Mouse (Mus musculus) adrenal gland, postnatal 10 days (tissue): ENCODE measurements around the gene Ide. TPM values are rescaled to one million over a fixed set of nuclear protein-coding genes. Genes with fewer than 3 reads are reported as not detected.

ENCODE experiments used
- DNase-seq: peaks from one replicate; pipeline ENCODE4 v3.0.0; 2021; ENCODE audit warnings: mixed read lengths
- total RNA-seq, 2 experiments: library from RNA; stranded (reverse); gene quantifications; 2 replicates each; pipeline ENCODE4 v1.2.3; 2021

Gene Ide
- total RNA-seq, 2 experiments from 2014 or later = 77.4 to 91.2 TPM

DNA sequence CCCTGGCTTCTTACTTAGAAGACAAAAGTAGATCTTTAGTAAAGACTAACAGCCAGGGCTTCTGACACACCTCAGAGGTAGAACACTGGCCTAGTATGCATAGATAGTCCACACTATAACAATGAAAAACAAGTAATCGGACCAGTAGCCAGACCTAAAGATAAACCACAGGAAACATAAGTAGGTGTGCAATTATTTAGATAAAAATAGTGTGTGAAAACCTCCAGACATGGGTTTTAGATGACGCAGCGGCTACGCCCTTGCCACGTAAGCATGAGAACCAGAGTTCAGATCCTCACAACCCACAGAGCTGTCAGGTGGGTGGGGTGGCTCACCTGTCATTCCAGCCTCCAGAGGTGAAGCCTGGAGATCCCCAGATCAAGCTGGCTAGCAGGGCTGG lies 4.3 kb downstream of the Ide start:
- DNase-seq = no peak

DNA sequence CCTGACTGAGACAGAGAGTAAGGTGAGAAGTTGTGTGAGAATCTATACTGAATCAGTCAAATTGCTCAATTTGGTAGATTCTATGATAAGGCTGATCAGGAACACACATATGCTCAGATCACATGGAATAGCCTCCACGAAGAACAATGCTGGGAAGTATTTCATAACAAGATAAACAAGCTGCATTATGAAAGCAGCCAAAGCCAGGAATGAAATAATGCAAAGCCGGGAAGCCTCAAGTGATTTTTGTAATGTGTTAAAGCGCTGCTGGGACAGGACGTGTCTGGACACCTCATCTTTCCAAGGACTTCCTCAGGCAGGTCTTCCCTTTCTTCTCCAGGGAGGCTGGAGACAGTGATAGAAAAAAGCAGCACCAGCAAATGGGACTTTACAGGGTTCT lies 4.9 kb downstream of the Ide start:
- DNase-seq = no peak

DNA sequence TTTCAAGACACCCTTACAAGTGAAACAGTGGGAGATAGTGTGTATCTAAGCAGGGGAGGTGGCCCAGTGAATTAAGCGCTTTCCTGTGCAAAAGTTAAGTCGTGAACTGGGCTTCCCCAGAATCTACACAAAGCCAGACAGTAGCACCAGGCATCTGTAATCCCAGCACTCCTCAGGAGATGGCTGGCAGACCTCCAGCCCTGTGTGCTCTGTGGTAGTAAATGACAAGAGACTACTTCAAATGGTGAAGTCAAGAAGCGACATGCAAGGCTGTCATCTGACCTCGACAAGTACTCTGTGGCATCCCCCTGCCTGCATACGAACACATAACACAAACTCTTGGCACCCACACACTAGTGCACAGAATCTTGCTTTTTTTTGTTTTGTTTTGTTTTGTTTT lies 10.4 kb downstream of the Ide start:
- DNase-seq = no peak

DNA sequence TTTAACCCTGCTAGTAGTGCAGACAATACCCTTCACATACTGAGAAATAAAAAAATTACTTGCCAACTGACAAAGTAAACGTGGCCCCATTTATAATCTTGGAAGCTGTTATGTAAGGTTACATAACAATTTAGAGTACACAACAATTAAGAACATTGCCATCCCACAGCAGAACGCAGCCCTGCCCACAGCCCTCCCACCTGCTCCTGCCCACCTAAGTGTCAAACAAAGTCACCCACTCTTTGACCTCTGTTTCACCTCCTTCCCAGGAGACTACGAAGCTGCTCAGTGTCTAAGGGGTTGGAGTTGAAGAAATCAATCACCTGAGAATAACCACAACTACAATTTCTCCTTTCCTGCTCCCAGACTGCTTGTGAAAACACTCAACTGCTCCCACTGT lies 14.1 kb downstream of the Ide start:
- peak; percentile 23 for DNase-seq

DNA sequence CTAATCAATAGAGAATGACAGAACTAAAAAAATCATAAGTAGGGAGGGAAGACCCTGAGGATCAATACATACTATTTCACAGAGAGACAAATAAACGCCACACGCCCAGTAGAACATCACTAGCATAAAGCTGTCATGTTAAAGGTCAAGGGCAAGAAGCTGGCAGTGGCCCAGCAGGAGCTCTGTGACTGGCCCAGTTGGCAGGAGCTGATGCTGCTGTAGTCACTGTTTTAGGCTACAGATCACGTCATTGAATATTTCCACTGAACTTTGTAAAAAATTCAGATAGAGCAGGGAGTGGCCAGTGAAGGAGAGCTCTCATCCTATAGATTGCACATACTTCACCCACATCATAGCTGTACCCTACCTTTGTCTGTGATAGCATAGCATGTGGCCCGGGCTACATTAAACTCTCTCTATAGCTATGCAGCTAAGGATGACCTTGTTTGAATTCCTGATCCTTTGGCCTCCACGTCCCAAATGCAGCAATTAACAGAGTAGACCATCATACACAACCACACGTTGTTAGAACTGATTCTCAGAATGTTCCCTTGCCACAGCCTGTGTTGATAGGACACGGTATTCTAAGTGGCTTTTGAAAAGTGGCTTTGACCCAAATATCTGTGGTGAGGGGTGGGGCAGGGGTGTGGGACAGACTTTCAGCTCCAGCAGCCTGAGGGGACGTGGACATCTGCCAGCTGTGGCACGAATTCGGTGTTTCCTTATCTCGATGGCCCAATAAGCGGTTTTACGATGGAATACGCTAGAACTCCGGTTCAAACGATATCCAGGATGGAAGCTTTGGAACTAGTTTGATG lies 16.6 kb downstream of the Ide start:
- DNase-seq = peak; percentile 85

DNA sequence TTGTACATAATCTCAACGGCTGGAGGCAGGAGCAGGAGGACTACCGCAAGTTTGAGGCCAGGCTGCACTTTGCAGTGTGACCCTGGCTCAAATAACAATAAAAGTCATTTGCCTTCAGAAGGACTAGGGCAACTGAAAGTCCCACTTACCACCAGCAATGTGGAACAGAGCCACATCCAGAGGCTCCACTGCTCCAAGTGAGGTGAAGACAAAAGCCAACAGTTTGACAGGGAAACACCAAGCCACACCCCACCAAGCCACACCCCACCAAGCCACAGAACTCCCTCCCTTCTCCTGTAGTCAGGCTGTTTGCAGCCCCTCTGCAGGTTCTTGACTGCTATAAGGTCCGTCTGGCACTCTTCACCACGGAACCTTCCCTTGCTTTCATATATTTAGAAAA lies 20.3 kb downstream of the Ide start:
- no peak for DNase-seq

DNA sequence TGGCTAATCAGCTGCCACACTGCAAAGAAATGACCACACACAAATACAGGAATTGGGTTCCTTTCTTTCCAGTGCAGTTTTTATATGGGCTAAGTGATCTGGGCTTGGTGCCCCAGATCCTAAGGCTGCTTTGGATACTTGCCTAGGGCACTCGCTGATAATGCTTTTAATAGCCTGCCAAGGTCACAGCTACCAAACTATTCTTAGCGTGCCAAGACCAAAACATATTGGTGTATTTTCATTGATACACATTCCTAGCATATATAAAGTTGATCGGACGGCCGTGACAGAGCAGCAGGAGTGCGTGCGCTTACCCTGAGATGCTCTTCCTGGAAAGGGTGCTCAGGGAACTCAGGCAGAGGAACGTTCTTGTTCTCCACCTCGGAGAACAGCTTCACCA lies 22.6 kb downstream of the Ide start:
- peak; percentile 55 for DNase-seq

DNA sequence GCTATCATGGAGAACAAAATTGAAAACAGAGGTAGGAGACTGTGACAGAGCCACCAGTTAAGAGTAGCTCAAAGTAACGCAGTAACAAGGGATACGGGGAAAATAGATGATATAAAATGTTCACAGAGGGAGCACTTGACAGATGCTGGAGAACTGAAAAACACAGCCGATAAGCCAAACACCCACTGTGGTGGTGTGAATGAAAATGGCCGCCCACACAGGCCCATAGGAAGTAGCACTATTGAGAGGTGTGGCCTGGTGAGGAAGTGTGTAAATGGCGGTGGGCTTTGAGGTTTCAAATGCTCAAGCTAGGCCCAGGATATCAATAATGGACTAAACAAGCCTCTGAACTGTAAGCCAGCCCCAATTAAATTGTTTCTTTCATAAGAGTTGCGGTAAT lies 26.2 kb downstream of the Ide start:
- no peak for DNase-seq

DNA sequence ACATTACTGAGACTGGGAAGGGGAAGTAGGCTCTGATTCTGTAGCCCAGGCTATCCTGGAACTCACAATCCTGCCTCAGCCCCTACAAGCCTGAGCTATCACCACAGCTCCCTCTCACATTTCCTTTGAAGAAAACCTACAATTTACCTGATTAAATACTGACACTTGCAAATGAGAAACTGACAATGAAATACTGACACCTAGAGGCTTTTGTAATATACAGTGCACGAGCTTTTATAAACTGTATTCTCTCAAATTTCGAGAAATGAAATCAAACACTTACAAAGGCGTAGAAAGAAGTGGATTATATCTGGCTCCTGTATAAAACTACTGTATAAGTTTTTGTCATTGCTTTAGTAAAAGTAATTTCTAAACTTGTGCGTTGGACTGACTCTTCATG lies 27.5 kb downstream of the Ide start:
- no peak for DNase-seq

DNA sequence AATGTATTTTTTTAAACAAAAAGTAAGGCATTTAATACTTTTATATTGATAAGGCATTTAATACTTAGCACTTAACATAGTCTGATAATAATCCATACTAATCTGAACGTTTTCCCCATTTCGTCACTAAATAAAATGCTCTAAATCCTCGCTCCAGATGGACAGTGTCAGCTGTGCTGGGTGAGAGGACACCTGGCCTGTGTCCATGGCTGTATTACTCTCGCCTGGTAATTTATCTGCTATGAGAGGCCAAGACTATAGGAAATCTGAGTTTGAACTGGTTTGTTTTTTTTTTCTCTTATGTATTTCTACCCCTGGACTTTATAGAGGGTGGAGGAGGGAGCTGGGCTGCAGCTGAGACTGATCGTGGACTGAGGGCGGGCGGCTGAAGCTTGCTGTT lies 28.7 kb downstream of the Ide start:
- no peak for DNase-seq

DNA sequence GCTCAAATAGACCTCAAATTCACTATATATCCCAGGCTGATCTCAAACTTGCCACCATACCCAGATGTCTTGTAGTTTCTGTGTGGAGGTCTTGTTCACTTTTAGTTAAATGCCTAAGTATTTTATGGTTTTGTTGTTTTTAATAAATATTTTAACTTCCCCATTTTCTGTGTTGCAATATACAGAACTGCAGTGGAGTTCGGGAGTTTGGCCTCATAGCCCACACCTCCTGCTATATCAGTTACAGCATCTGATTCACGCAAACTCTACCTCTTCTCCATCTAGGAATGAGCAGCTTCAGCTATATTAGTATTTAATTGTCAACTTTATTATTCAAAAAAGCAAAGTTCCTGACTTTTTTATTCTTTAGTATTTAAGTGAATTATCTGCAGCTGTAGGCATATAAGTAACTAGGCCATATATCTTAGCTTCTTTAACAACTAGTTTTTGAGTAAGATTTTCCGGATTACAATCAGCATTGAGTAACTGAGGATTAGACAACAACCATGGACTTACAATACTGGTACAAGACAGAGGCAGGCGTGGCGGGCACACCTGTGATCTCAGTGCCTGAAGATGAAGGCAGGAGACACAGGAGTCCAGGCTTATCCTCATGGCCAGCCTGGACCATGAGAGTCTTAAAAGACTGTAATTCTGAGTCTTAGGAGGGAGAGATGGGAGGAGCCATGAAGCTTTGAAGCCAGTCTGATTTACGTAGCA lies 29.7 kb downstream of the Ide start:
- no peak for DNase-seq

DNA sequence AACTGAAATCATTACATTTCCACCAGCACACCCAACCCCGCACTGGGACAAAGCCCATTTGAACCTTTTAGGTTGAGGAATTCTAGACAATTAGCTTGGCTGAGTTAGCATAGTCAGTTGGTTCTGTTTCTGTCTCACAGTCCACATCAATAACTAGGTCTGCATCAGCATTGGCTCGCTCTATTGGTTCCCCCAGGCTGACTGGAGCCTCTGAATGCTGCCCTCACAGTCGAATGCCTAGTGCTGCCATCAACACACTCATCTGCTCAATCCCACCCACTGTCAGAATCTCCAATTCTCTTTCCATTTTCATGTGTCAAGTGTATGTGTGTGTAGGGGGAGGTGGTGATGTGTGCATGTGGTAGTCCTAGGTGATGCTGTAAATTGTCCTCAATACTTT lies 31.5 kb downstream of the Ide start:
- DNase-seq = no peak

DNA sequence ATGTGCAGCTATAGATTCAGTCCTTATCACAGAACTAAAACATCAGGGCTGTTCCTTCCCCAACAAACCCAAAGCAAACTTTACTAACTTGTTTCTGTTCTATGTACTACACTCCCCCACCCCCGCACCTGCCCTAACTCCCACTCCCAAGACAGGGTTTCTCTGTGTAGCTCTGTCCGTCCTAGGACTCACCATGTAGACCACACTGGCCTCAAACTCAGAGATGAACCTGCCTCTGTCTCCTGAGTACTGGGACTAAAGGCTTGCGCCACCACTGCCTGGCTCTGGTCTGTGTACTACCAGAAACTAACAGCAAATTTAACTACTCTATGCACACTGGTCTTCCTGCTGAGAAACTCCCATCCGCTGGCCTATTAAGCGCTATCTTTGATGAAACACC lies 32.8 kb downstream of the Ide start:
- DNase-seq = no peak

DNA sequence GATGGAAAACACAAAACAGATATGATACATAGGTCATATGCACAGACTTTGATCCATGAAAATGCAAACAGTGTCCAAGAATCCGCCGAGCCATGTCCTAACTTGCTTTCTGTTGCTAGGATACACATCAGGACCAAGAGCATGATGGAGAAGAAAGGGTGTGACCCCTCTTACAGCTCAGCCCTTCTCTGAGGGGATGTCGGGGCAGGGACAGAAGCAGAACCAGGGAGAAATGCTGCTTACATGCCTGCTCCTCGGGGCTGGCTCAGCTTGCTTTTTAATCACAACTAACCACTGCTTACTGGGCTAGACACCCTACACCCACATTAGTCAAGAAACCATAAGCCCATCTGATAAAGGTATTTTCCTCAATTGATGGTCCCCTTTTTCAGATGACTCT lies 33.6 kb downstream of the Ide start:
- DNase-seq = no peak

DNA sequence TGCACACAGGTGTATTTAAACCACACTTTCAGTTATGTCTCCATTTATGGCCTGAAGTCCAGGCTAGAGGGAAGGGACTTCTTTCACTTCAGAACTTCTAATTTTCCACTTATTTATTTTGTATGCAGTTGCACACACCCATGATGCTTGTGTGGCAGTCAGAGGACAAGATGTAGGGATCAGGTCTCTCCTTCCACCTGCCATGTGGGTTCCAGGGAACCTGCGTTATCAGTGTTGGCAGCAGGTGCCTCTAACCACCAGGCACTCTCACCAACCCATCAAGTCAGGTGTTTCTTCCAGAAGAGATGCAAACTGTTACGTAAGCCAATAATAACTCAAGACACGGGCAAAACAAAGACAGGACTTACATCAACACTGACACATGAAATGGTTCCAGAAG lies 35.9 kb downstream of the Ide start:
- DNase-seq = no peak

DNA sequence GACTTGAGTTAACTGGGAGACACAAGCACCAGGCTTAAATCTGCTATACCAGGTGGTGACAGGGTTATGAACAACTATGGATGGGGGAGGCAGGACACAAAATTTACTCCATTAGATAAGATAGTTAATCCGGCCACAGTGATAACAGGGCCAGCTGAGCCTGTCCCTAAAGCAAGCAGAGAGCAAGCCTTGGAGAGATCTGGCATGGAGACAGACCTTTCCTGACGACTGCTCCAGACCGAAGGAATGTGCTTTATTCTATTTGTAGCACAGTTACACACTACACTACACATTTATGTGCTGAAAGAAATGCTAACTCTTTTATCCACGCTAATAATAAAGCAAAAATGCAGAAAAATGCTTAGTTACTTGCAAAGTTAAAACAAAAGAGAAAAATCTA lies 46.0 kb downstream of the Ide start:
- DNase-seq = no peak

DNA sequence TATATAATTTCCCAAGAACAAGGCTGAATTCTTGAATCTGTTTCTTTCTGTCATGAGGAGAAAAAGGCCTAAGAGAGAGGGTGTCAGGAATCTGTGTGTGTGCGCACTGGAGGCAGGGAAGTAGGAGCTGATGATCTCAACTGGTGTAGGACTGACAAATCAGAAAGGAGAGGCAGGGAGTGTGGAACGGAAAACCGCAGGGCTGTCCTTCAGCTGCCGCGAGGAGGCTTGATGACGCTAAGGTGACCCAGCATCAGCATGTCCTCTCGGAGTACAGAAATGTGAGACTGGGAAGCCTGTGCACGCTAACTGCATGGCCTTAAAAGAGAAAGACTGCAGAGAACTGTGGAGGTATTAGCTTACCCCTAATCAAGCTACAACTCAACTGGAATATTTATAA lies 46.7 kb downstream of the Ide start:
- peak; percentile 34 for DNase-seq

DNA sequence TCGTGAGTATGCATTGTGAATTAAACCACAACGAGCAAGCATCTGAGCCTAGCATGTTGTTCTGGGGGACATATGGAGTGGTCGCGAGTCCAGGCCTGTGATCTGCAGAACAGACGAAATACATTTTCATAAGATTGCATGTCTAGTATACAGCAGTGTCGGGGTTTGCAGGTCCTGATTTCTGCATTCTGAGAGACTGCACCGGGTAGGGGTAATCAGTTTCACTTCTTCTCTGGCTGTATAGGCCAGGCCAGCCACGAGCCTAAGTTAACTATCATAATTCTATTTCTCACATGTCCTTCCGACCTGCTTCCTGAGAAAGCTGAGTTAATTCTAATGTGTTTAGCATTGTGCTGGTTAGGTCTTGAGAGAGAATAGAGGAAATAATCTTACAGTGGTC lies 52.9 kb downstream of the Ide start:
- no peak for DNase-seq

DNA sequence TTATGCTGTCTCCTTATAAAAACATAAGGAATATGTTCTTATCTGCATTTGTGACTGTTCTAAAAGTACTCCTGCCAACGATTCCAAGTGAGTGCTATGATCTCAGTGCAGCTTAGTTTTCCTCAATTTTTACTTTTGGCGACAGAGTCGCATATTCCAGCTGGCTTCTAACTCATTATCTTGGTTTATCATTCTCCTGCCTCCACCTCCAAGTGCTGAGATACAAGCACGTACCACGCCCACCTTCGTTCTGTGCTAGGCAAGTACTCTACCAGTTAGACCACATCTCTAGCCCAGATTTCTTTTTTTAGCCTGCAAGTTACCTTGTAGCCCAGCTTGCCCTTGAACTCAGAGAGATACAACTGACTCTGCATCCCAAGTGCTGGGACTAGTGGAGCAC lies 54.5 kb downstream of the Ide start:
- DNase-seq = no peak

DNA sequence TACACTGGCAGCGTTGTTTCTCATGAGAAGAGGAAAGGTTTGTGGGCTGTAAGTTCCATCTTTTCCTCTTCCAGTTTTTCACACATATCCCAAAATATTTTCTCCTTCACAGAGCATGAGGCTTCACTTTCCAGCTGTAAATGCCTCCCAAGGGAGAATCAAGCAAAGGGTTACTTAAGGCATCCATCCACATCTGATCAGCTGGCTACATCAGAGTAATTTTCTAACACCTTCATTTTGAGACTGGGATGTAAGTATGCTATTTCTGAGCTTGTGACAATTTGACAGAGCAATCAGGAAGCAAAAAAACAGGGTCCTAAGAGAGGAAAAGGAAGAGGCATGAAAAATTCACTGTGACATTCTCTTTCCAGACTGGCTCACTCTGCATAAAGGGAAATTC lies 55.9 kb downstream of the Ide start:
- DNase-seq = no peak

DNA sequence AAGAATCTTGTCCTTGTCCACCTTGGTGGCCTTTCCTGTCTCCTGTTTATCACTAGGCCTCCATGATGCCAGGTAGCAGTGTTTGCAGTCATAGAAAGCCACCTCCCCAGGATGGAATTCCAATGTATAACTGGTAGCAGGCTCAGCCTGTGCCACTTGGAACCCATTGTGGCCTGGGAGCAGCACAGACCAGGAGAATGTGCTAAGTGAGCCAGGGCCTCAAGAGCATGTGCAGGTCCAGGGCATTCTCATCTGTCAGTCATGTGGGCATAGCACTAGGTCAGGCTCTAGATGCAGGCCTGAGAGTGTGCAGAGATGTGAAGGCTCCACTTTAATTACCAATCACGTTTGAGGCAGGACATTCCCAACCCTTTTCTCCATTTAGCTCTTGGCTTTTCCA lies 58.5 kb downstream of the Ide start:
- DNase-seq = no peak

DNA sequence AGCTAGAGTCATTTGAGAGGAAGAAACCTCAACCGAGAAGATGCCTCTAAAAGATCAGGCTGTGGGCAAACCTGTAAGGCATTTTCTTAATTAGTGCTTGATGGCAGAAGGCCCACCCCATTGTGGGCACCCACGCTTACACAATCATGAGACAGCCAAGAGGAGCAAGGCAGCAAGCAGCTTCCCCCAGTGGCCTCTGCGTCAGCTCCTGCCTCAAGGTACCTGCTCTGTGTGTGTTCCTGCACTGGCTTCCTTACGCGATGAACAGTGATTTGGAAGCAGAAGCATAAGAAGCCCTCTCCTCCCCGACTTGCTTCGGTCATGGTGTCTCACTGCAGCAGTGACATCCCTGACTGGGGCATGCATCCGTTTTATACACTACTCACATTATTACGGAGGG lies 62.1 kb downstream of the Ide start:
- DNase-seq = no peak

DNA sequence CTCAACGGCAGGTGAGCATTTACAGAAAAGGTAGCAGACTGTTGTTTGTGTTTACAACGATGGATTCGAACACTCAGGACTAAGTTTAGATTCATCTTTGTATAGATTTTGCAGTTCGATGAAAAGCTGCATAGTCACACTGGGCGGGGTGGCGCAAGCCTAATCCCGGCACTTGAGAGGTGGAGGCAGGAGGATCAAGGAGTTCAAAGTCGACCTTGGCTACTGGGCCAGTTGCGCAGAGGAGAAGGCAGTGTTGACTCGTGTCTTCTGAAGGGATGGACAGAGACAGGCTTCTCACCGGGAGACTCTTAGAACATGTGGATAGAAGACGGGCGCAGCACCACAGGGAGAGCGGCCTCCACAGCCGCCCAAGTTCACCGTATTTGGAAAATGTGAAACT lies 68.5 kb downstream of the Ide start:
- no peak for DNase-seq
